Mouse (Mus musculus) heart, embryonic 14.5 days (tissue): ENCODE results near the gene Kcnk15. TPM values are rescaled to one million over a fixed set of nuclear protein-coding genes. Genes with fewer than 3 reads are reported as not detected.

Source experiments
- ATAC-seq: fragments of 200-750 bp; cut with Nextera tagmentation; 2 replicates; pipeline ENCODE4 v1.8.0; 2017; ENCODE audit warnings: low read depth, moderate TSS enrichment; ENCODE audit not compliant: insufficient number of reproducible peaks, insufficient read depth, low FRiP score
- H3K27ac ChIP-seq, 2 experiments: fragments of 200-500 bp in 1 of 2; fragments of 300-500 bp in 1 of 2; sonication (generic) in 1 of 2; replicated peaks in 1 of 2; 2 replicates each; pipeline ENCODE4 v1.5.1; 2012 to 2014; ENCODE audit warnings: low read depth in 2 of 2, low read length in 2 of 2, control low read depth in 1 of 2, mild to moderate bottlenecking in 1 of 2, mixed read lengths in 1 of 2; ENCODE audit not compliant: control insufficient read depth in 1 of 2, insufficient read depth in 1 of 2
- H3K27me3 ChIP-seq: fragments of 300-500 bp; sonication (generic); 2 replicates; pipeline ENCODE4 v1.6.1; 2014; ENCODE audit warnings: mild to moderate bottlenecking, low read length, control low read depth; ENCODE audit not compliant: control insufficient read depth, insufficient read depth
- H3K36me3 ChIP-seq: fragments of 300-500 bp; sonication (generic); 2 replicates; pipeline ENCODE4 v1.6.1; 2014; ENCODE audit warnings: mild to moderate bottlenecking, control low read depth, low read length, mixed read lengths; ENCODE audit not compliant: control insufficient read depth, insufficient read depth
- H3K4me1 ChIP-seq, 2 experiments: fragments of 200-500 bp in 1 of 2; fragments of 300-500 bp in 1 of 2; sonication (generic) in 1 of 2; 2 replicates each; pipeline ENCODE4 v1.6.1; 2012 to 2014; ENCODE audit warnings: low read length in 2 of 2, control low read depth in 1 of 2, mixed read lengths in 1 of 2; ENCODE audit not compliant: control insufficient read depth in 2 of 2, insufficient read depth in 2 of 2
- H3K4me2 ChIP-seq: fragments of 300-500 bp; sonication (generic); 2 replicates; pipeline ENCODE4 v1.6.1; 2014; ENCODE audit warnings: mild to moderate bottlenecking, low read length
- H3K4me3 ChIP-seq, 2 experiments: fragments of 200-500 bp in 1 of 2; fragments of 300-500 bp in 1 of 2; sonication (generic) in 1 of 2; 2 replicates each; pipeline ENCODE4 v1.5.1; 2012 to 2014; ENCODE audit warnings: low read length in 2 of 2, mild to moderate bottlenecking in 2 of 2, control low read depth in 1 of 2, low read depth in 1 of 2, moderate library complexity in 1 of 2; ENCODE audit not compliant: control insufficient read depth in 1 of 2, insufficient read depth in 1 of 2
- H3K9ac ChIP-seq: fragments of 300-500 bp; sonication (generic); 2 replicates; pipeline ENCODE4 v1.6.1; 2014; ENCODE audit warnings: mild to moderate bottlenecking, low read length
- H3K9me3 ChIP-seq: fragments of 300-500 bp; sonication (generic); 2 replicates; pipeline ENCODE4 v1.6.1; 2016; ENCODE audit warnings: low read length, control low read depth; ENCODE audit not compliant: control insufficient read depth
- WGBS: fragments of 180-500 bp; shearing (Covaris S2); extraction: QIAGEN DNeasy Blood & Tissue Kit; methylation state at CpG from one replicate; pipeline ENCODE4 v1.1.7; 2014; 5-methylcytosine and 5-hydroxymethylcytosine counted together
- polyA plus RNA-seq: library from polyadenylated mRNA; unstranded; fragments of >200 nt; fragmentation: Nextera tagmentation; extraction: Ambion mirVana; gene quantifications from 2 replicates; pipeline ENCODE4 v1.2.1, GENCODE M21; 2014

Gene Kcnk15
- polyA plus RNA-seq, 1 experiment from 2014 or later = not detected

DNA sequence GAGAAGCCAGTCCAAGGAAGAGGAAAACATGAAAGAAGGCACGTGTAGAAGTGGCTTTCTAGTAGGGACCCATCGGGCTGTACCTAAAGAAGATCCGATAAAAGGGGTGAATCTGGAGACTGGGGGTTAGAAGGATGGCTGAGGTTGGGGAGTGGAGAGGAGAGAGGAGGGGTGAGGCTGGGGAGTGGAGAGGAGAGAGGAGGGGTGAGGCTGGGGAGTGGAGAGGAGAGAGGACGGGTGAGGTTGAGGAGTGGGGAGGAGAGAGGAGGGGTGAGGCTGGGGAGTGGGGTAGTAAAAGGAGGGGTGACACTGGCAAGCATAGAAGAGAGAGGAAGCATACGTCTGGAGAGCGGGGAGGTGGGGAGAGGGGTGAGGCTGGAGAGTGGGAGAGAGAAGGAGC lies 3.8 kb downstream of the Kcnk15 start:
- H3K9me3 ChIP-seq = no peaks in the 10 kb centered on the region
- H3K27me3 ChIP-seq = peaks cover 83% of the 10 kb centered on the region
- H3K4me2 ChIP-seq = no peak overlapping the region
- peaks cover 0 to 5% of the 10 kb centered on the region in 2 experiments; a peak in 1 of 4 replicates for H3K4me1 ChIP-seq
- no peak overlapping the region for H3K27ac ChIP-seq
- H3K4me3 ChIP-seq = no peak overlapping the region
- ATAC-seq = peak; percentile 41; the same call in 1 of the 2 replicates
- WGBS = 79% methylated on average over 6 of the region's 6 CpGs
- H3K36me3 ChIP-seq = no peaks in the 10 kb centered on the region
- no peak overlapping the region for H3K9ac ChIP-seq

GRCm38 (mm10) chr2:163858254-163858947 lies 5.0 kb downstream of the Kcnk15 start:
- peaks cover 0 to 5% of the 10 kb centered on the region in 2 experiments; a peak in 1 of 4 replicates for H3K4me1 ChIP-seq
- 13% methylated on average over 50 of the region's 50 CpGs for WGBS
- H3K4me3 ChIP-seq = no peak overlapping the region
- H3K9ac ChIP-seq = no peak overlapping the region
- no peaks in the 10 kb centered on the region for H3K36me3 ChIP-seq
- H3K27me3 ChIP-seq = peaks cover 73% of the 10 kb centered on the region
- peak overlapping the region; percentile 28; the same call in 1 of the 2 replicates for H3K4me2 ChIP-seq
- ATAC-seq = no peak
- no peak overlapping the region for H3K27ac ChIP-seq
- no peaks in the 10 kb centered on the region for H3K9me3 ChIP-seq

GRCm38 (mm10) chr2:163865311-163865710 lies 11.9 kb downstream of the Kcnk15 start:
- 86% methylated on average over 5 of the region's 5 CpGs for WGBS
- peaks cover 18% of the 10 kb centered on the region for H3K27me3 ChIP-seq

GRCm38 (mm10) chr2:163866061-163866460 lies 12.6 kb downstream of the Kcnk15 start:
- Histone ChIP-seq H3K9ac (no peak overlapping the region), H3K36me3 (no peaks in the 10 kb centered on the region), H3K4me1 (no peaks in the 10 kb centered on the region), H3K4me2 (no peak overlapping the region), H3K27me3 (peaks cover 17% of the 10 kb centered on the region), H3K9me3 (no peaks in the 10 kb centered on the region), H3K4me3 (no peak overlapping the region), H3K27ac (no peak overlapping the region)
- no peak for ATAC-seq
- WGBS = 80% methylated on average over 9 of the region's 9 CpGs

More at GRCm38 (mm10) chr2:163865311-163865710, 11.9 kb downstream of the Kcnk15 start:
- H3K36me3 ChIP-seq = no peaks in the 10 kb centered on the region
- H3K9ac ChIP-seq = no peak overlapping the region
- no peak overlapping the region for H3K4me2 ChIP-seq
- no peak for ATAC-seq
- H3K9me3 ChIP-seq = no peaks in the 10 kb centered on the region
- H3K4me3 ChIP-seq = no peak overlapping the region
- no peaks in the 10 kb centered on the region for H3K4me1 ChIP-seq
- no peak overlapping the region for H3K27ac ChIP-seq

- no peaks in the 10 kb centered on the region for H3K9me3 ChIP-seq
- no peaks in the 10 kb centered on the region for H3K4me1 ChIP-seq
- 66% methylated on average over 5 of the region's 5 CpGs for WGBS
- ATAC-seq = no peak
- no peak overlapping the region for H3K27ac ChIP-seq
- H3K4me3 ChIP-seq = no peak overlapping the region
- H3K36me3 ChIP-seq = no peaks in the 10 kb centered on the region
- H3K9ac ChIP-seq = no peak overlapping the region
- peaks cover 15% of the 10 kb centered on the region for H3K27me3 ChIP-seq
- no peak overlapping the region for H3K4me2 ChIP-seq
Measured at GRCm38 (mm10) chr2:163869783-163870182, 16.3 kb downstream of the Kcnk15 start.

GRCm38 (mm10) chr2:163871266-163871665 lies 17.8 kb downstream of the Kcnk15 start:
- H3K4me2 ChIP-seq = no peak overlapping the region
- no peak overlapping the region for H3K27ac ChIP-seq
- H3K4me3 ChIP-seq = no peak overlapping the region
- peaks cover 13% of the 10 kb centered on the region for H3K27me3 ChIP-seq
- no peak for ATAC-seq
- peaks cover 3 to 5% of the 10 kb centered on the region in 2 experiments; a peak in 3 of 4 replicates for H3K4me1 ChIP-seq
- H3K9me3 ChIP-seq = no peaks in the 10 kb centered on the region
- 68% methylated on average over 4 of the region's 4 CpGs for WGBS
- H3K36me3 ChIP-seq = no peaks in the 10 kb centered on the region
- no peak overlapping the region for H3K9ac ChIP-seq

DNA sequence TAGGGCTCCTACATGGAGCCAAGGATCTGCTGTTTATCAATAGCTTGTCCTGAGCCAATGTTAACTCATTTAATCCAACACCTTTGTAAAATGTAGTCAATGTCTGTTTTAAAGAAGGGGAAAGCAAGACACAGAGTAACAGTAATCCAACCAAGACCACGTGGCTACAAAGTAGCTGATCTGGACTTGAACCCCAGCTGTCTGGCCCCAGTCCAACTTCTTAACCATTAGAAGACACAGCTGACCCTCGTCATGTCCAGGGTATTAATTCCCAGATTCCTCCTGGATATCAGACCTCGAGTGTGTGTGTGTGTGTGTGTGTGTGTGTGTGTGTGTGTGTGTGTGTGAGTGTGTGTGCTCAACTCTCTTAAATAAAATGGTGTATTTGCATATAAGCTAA lies 18.5 kb downstream of the Kcnk15 start:
- Histone ChIP-seq H3K9ac (no peak overlapping the region), H3K4me3 (no peak overlapping the region), H3K36me3 (no peaks in the 10 kb centered on the region), H3K27me3 (peaks cover 8% of the 10 kb centered on the region; the same call in 1 of the 2 replicates), H3K27ac (no peak overlapping the region), H3K4me2 (no peak overlapping the region), H3K4me1 (peaks cover 3 to 5% of the 10 kb centered on the region in 2 experiments), H3K9me3 (no peaks in the 10 kb centered on the region)
- 59% methylated on average over 3 of the region's 3 CpGs for WGBS
- ATAC-seq = no peak

- Histone ChIP-seq H3K4me3 (no peak overlapping the region), H3K4me2 (no peak overlapping the region), H3K9ac (no peak overlapping the region), H3K27ac (no peak overlapping the region), H3K9me3 (no peaks in the 10 kb centered on the region), H3K36me3 (no peaks in the 10 kb centered on the region), H3K4me1 (peaks cover 5 to 6% of the 10 kb centered on the region in 2 experiments), H3K27me3 (peaks cover 22% of the 10 kb centered on the region)
- 45% methylated on average over 5 of the region's 5 CpGs for WGBS
- no peak for ATAC-seq
Measured at GRCm38 (mm10) chr2:163874877-163875276, 21.4 kb downstream of the Kcnk15 start.
